Mouse (Mus musculus) layer of hippocampus, adult 9-11 months (tissue): ENCODE measurements around the gene Aadacl3.

Experiments used
- DNase-seq: peaks from one replicate; pipeline ENCODE4 v3.0.0; 2022

The Aadacl3 gene

DNA sequence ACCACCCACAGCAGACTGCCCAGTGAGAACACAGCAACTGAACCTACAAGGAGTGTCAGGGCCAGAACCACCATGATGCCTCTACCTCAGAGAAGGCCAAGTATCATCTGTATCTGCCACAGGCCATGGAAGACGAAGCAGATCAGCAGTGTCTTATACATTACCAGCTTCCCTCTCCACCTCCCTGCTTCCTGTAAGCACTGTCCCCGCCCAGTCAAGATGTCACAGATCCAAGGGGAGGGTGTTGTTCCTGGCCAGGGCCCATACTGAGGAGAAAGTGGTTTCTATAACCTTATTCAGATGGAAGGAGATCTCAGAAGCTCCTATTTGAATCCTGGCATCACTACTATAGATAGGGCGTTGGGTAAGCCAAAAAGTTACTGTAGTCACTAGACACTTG is at the start of gene Aadacl3:
TSS of gene Aadacl3 (minus strand) at position 101 of the 400 bp plus-strand sequence.
- DNase-seq, result no peak

DNA sequence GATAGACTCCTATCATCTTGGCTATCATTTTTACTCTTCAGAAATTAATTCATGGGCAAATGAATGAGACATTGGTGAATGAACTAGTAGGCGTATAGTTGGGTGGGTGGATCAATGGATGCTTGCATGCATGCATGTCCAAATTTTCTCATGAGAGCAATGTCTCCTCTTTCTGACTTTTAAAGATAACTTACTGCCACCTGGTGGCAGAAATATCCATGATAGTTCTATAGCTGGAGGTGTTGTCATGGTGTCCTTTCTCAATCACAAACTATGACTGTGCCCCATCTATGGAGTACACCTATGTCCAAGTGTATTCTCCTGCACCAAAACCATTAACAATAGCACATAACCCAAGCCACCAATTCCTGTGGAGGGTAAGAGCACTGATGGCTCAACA is 43.0 kb upstream of the Aadacl3 start:
- no peak for DNase-seq

DNA sequence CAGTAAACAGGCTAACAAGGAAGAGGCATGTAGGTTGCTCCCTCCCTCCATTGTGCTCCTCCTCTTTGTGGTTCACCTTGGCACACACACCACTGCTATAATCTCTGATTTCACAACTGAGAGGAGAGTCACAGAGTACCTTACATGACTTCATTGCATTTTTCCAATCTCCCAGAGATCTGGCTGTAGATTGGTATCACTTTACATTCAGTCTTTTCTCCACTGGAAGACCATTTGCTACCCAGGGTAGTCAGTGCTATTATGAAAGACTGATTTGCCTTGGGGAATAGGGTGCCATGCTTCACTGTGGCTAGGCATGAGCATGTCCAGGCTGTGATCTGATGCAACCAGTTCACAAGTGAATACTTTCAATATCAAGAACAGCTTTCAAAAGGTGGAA is 29.8 kb upstream of the Aadacl3 start:
- DNase-seq, result no peak

DNA sequence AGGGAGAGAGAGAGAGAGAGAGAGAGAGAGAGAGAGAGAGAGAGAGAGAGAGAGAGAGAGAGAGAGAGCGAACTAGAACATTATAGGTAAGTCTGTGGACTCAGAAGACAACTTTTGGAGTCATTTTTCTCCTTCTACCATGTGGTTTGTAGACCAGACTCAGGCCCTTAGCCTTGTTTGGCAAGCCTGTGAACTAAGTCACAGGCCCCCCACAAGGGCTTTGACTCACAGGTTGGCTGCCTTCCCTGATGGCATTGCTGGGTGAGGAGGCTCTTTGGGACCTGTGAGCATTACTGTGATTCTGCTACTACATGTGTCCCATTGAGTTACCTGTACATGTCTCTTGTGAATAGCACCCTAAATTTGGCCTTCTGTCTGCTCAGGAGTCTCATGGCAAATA is 4.5 kb upstream of the Aadacl3 start:
- no peak for DNase-seq

DNA sequence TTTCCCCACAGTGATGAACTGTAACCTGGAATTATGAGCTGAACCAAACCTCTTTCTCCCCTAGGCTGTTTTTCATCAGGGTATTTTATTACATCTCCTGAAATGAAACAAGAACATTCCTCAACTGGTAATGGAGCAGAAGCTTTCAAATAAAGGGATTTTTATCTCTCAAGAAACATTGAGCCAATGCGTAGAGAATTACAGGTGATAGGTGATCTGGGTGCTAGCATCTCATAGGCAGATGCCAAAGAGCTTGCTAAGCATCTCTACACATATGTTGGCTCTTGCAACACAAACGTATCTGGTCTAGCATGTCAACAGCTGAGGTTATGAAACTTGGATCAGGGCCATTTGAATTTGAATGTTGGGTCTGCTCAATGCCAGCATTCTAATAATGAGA is 1.6 kb upstream of the Aadacl3 start:
- DNase-seq, result no peak

DNA sequence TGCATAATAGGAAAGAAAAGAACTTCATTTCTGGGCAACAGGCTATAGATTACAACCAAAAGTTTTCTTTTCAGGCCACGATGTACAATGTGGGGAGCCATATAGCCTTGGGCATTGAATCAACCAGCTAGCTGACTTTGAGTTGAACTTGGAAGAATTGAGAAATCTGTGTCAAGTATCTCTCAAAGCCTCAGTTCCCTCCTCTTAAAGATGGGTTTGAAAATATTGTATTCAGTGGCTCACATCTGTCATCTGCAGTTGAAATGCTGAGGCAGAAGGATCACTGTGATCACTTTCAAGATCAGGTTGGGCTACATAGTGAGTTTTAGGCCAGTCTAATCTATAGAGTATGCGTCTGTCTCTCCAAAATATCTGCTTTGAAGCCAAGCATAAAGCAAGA is 10.3 kb downstream of the Aadacl3 start, which contains the start of gene Gm9944:
TSS of gene Gm9944 (minus strand) at position 101 of the 400 bp plus-strand sequence.
- no peak for DNase-seq

DNA sequence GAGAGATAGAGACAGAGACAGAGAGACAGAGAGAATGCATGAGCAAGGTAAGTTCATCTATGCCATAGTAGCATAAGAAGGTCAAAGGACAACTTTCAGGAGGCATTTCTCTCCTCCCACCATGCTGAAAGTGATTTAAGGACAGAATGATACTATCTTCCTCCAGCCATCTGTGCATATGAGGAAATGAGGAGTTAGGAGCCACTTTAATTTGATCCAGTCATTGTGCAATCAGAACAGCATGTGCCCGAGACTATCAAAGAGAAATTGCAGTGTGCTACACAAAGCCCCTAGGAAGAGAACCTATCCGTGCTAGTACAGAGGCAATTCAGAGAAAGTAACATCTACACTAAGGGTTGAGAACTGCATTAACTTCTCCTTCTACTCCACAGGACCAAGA is 15.0 kb downstream of the Aadacl3 start:
- no peak for DNase-seq

DNA sequence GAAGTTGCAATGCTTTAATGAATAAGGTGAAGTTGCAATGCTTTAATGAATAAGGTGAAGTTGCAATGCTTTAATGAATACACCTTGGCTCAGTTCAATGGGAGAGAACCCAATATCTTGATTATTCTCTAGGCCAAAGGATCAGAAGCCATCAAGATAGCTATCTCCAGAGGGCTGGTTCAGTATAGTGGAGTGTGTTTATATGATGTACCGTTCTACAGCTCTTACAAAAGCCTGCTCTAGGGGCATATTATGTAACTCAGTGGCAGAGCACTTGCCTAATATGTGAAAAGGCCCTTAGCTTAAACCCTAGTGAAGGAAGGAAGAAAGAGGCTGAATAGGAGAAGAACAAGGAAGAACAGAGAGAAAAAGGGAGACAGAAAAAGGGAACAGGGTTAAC is 22.0 kb downstream of the Aadacl3 start:
- DNase-seq, result no peak

DNA sequence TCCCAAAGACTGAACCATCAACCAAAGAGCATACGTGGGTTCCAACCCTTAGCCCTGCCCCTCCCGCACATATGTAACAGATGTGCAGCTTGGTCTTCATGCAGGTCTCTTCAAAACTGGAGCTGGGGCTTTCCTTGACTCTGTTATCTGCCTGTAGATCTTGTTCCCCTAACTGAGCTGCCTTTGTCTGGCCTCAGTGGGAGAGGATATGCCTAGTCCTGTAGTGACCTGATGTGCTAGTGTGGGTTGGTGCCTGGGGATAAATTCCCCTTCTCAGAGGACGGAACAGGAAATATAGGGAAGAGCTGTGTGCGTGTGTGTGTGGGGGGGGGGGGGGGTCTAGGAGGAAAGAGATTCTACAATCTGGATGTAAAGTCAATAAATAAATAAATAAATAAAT is 22.5 kb downstream of the Aadacl3 start:
- DNase-seq, result no peak

DNA sequence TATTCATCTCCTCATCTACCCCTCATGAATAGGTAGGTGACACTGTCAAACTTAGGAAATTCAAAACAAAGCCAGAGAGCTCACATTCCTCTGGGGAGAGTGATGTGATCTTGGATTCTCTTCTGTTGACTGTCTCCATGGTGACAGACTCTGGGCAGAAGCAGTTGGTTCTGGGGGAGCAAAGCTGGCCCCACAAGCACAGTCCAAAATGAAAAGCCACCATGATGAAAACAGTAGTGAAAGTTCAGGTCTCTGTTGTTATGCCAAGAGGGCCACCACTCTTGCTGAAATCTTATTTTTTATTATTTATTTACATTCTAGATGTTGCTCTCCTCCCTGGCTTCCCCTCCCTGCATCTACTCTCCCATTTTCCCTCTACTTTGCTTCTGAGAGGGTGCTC is 24.9 kb downstream of the Aadacl3 start, which contains the start of gene 1700012P22Rik:
TSS of gene 1700012P22Rik (minus strand) at position 101 of the 400 bp plus-strand sequence.
- DNase-seq, result no peak

DNA sequence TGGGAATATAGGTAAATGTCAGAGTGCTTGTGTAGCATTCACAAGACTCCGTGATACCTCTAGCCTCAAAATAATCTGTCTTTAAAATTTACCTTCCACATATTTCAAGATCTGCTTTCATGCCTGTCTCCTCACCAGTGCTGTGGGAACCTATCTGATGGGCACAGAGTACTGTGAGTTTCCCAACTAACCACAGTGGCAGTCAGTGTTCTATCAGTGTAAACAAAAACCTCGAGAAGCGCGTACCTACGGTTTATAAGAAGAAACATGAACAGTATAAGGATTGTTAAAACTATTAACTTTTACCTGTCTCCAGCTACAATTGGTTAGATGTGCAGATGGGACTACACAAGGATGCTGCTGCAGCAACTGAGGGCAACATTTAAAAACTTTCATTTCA is 30.3 kb downstream of the Aadacl3 start:
- DNase-seq, result no peak

DNA sequence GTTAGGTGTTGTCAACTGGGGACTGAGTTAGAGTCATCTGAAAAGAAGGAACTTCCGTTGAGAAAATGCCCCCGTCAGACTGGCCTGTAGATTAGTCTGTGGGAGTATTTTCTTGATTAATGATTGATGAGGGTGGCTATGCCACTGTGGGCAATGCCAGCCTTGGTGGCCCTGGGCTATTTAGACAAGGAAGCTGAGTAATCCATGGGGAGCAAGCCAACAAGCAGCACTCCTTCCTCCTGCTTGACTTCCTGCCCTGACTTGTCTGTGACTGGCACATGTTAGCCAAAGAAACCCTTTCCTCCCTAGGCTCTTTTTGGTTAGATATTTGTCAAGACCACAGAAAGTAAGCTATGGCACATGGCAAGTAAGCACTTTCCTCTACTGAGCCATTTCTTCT is 32.8 kb downstream of the Aadacl3 start:
- no peak for DNase-seq

DNA sequence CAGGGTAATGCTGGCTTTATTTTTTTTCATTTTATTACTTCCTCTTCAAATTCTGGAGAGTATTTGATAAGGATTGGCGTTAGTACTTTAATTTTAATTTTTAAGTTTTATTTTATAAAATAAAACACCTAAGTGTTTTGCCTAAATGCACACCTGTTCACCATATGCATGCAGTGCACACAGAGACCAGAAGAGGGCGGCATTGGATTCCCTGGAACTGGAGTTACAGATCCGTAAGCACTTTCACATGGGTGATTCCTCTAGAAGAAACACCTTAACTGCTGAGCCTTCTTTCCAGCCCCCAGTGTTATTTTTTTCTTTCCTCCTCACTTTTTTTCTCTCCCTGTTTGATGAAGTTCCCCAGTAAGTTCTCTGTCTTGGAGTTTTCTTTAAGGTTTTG is 34.7 kb downstream of the Aadacl3 start:
- no peak for DNase-seq

DNA sequence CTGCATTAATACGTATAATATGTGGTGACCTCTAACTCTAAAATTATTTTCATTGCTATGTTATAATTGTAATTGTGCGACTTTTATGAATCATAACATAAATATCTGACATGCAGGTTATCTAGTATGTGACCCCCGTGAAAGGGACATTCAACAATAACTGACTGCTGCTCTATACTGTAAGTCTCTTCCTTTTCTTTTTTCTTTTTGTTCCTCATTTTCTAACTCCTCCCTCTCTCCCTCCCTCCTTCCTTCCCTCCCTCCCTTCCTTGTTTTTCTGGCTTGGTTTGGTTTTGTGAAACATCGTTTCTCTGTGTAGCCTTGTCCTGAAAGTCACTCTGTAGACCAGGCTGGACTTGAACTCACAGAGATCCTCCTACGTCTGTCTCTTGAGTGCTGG is 39.0 kb downstream of the Aadacl3 start:
- no peak for DNase-seq

DNA sequence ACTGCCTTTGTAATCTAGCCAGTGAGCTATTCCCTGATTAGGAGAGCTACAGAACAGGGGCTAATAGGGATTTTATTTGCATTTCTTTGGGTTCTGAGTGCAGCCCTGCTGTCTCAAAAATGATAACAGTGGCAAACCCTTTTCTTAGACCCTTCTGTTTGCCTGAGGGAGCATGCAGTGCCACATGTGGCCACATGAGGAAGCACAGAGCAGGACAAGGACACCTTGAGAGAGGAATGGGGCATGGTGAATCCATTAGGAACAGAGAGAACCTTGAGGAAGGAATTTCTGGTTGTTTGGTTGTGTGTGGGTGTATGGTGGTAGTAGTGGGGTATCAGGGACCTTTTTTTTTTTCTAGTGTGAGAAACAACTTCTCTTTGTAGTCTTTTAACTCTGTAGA is 42.9 kb downstream of the Aadacl3 start:
- DNase-seq, result no peak

DNA sequence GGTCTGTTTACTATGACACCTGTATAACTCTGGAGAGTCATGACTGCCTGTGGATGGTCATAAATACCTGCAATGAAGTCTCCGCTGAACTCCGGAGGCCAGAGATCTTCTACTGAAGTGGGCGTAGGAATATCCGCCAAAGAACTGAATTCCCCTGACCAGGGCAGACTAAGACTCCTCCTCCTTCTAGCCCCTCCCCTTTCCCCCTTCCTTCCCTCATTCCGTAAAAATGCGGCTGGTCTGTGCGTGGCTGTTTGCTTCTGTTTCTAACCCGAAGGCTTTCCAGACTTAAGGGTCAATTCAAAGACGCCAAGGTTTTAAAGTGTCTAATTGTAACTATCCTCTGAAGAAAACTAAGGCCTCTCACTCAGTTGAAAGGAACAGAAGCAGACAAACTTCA is 55.3 kb downstream of the Aadacl3 start, which contains the start of gene Pramef12:
TSS of gene Pramef12 (minus strand) at position 175 of the 400 bp plus-strand sequence.
- no peak for DNase-seq

DNA sequence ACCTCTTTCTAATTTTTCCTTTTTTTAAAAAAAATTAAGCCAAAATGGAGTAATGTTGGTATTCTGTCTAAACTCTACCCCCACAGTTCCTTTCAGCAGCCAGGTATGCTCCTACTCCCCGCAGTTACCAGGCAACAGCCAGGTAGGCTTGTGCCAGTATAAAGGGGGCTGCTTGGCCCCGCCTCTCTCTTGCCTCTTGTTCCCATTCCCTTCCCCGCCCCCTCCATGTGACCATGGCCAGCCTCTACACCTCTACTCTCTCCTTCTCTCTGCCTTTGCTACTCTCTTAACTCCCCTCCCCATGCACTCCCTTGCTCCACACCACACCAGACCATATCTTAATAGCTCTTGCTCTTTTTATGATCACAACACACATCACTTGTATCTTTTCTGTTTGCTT is 57.3 kb downstream of the Aadacl3 start:
- no peak for DNase-seq

DNA sequence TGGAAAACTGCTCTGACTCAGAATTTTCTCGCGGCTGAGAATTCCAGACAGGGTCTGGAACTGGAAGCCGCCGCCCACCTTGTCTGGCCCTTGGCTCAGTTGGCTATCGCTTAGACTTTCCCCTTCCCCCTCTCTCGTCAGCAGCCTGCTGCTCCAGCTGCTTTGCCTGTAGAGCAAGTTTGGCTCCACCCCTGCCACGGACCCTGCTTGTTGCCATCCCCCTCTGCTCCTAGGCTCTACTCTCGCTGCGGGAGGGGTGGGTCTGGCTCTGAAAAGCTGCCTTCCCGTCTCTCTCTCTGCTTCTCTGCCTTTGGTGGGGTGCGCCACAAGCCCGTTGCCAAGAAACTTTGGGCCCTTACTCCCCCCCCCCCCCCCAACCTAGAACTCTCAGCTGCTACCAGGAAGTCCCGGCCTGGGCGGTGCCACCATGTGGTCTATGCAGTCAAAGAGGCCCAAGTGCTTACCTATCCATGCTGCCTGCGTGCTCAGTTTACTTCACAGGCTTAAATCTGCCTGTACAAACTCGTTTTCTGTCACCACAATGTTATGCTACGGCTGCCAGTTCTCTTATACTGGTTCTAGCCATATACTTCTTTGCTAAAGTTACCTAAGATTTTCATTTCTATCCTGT is 59.0 kb downstream of the Aadacl3 start:
- no peak for DNase-seq
